Comparison of ENCODE assay signal across 11 mouse cellular contexts in genomic region chr7:73323556-73323955, GRCm38 (mm10). TPM values are rescaled to one million over a fixed set of nuclear protein-coding genes. Genes with fewer than 3 reads are reported as not detected.
DNase-seq lines count a peak whose midpoint lies in the region; ATAC-seq and TF ChIP-seq lines count a peak whose summit lies in the region.
"Had no signal": no experiment of that assay in that cellular context is flagged by ENCODE, and none has a peak within 500 bp of the region (broad histone marks: within the 10 kb centered on the region; RNA-seq: fewer than 3 reads in every experiment).

No protein-coding gene starts in this region.

- peak overlapping the region; percentile 45 for H3K4me2 ChIP-seq in embryonic facial prominence, embryonic 13.5 days
- H3K4me2 ChIP-seq in intestine, postnatal 0 days (replicated peaks; ENCODE audit: low read depth): peak overlapping the region; percentile 24; the same call in 1 of the 2 replicates

- H3K36me3 ChIP-seq in ES-Bruce4 (ENCODE audit: control insufficient read depth, insufficient read depth, low read length, poor library complexity, severe bottlenecking): no peaks in the 10 kb centered on the region
- H3K36me3 ChIP-seq in embryonic facial prominence, embryonic 13.5 days: no peaks in the 10 kb centered on the region
- no peaks in the 10 kb centered on the region for H3K36me3 ChIP-seq in intestine, postnatal 0 days (ENCODE audit: control insufficient read depth, insufficient read depth)

- no peak overlapping the region for H3K27ac ChIP-seq in ES-Bruce4 (ENCODE audit: insufficient read depth, low read length)
- no peak overlapping the region for H3K27ac ChIP-seq in embryonic facial prominence, embryonic 13.5 days
- no peak overlapping the region for H3K27ac ChIP-seq in intestine, postnatal 0 days (ENCODE audit: low read depth, low read length)

- TF ChIP-seq POLR2A in ES-Bruce4 (IDR thresholded peaks at IDR 0.05; ENCODE audit: insufficient read depth, low read length): no peak

- 28% methylated on average over 12 of the region's 12 CpGs for WGBS in embryonic facial prominence, embryonic 13.5 days
- 34% methylated on average over 12 of the region's 12 CpGs for WGBS in intestine, postnatal 0 days

- peaks cover 2% of the 10 kb centered on the region for H3K4me1 ChIP-seq in ES-Bruce4 (ENCODE audit: control insufficient read depth, insufficient read depth, low read length)
- peaks cover 34% of the 10 kb centered on the region for H3K4me1 ChIP-seq in embryonic facial prominence, embryonic 13.5 days
- H3K4me1 ChIP-seq in intestine, postnatal 0 days (replicated peaks; ENCODE audit: control insufficient read depth, insufficient read depth, low read length): no peaks in the 10 kb centered on the region

- TF ChIP-seq CTCF in ES-Bruce4 (IDR thresholded peaks at IDR 0.05; ENCODE audit: low read depth, low read length): no peak
- no peak for TF ChIP-seq CTCF in intestine, postnatal 0 days (IDR thresholded peaks at IDR 0.05; ENCODE audit: low read depth)

- H3K9ac ChIP-seq in ES-Bruce4 (ENCODE audit: low read depth, poor library complexity, severe bottlenecking): no peak overlapping the region
- H3K9ac ChIP-seq in embryonic facial prominence, embryonic 13.5 days: no peak overlapping the region
- no peak overlapping the region for H3K9ac ChIP-seq in intestine, postnatal 0 days (ENCODE audit: low read depth, low read length)

- H3K9me3 ChIP-seq in ES-Bruce4 (replicated peaks; ENCODE audit: control insufficient read depth, insufficient read depth, low read length, poor library complexity, severe bottlenecking): peaks cover 7% of the 10 kb centered on the region; the same call in 1 of the 2 replicates
- no peaks in the 10 kb centered on the region for H3K9me3 ChIP-seq in embryonic facial prominence, embryonic 13.5 days
- no peaks in the 10 kb centered on the region for H3K9me3 ChIP-seq in intestine, postnatal 0 days (ENCODE audit: control insufficient read depth)

- peak overlapping the region; percentile 10; the same call in 1 of the 2 replicates for H3K4me3 ChIP-seq in ES-Bruce4 (ENCODE audit: low read depth, low read length)
- peak overlapping the region; percentile 26 for H3K4me3 ChIP-seq in embryonic facial prominence, embryonic 13.5 days
- no peak overlapping the region for H3K4me3 ChIP-seq in intestine, postnatal 0 days (ENCODE audit: low read depth, low read length)

- TF ChIP-seq EP300 in ES-Bruce4 (IDR thresholded peaks at IDR 0.05; ENCODE audit: insufficient read depth, low read depth, low read length): no peak

- ATAC-seq in embryonic facial prominence, embryonic 13.5 days (ENCODE audit: insufficient number of reproducible peaks, insufficient read depth, low FRiP score, low TSS enrichment, low read depth): no peak
- no peak for ATAC-seq in intestine, postnatal 0 days

- H3K27me3 ChIP-seq in ES-Bruce4 (ENCODE audit: control insufficient read depth, insufficient read depth, low read length, poor library complexity, severe bottlenecking): no peaks in the 10 kb centered on the region
- H3K27me3 ChIP-seq in embryonic facial prominence, embryonic 13.5 days: peaks cover 46% of the 10 kb centered on the region
- H3K27me3 ChIP-seq in intestine, postnatal 0 days (replicated peaks; ENCODE audit: control insufficient read depth, insufficient read depth, low read length): no peaks in the 10 kb centered on the region

- peak; percentile 20 for DNase-seq in gastrocnemius, postnatal 25 days
- DNase-seq in gastrocnemius, adult 18-20 months (ENCODE audit: low spot score): no peak
- no peak for DNase-seq in natural killer cell, adult 2 months (ENCODE audit: low spot score in 2 of 2)
- DNase-seq in right cerebral cortex, postnatal 36 days (ENCODE audit: low spot score in 2 of 2): no peak
- no peak for DNase-seq in urinary bladder, adult 18-20 months (ENCODE audit: low spot score in 2 of 2)
- DNase-seq: embryo, embryonic 11 days; kidney, postnatal 14 days; left cerebral cortex, postnatal 4 days had no signal

RNA-seq across cellular contexts. Expression of gene Rgma, which starts 51.8 kb away (rescaled TPM):
- total RNA-seq in gastrocnemius, postnatal 25 days (2021): 10 to 100 TPM; 39.1 to 54.7 TPM
- total RNA-seq in gastrocnemius, adult 18-20 months (2021): 10 to 100 TPM; 42.0 to 54.6 TPM
- 5.5 and 5.8 TPM in 2 replicates for polyA plus RNA-seq in ES-Bruce4 (2011; ENCODE audit: insufficient read depth, insufficient read length, low read depth, missing spikeins)
- polyA plus RNA-seq in embryonic facial prominence, embryonic 13.5 days (2015; fragmentation: Nextera tagmentation; extraction: Ambion mirVana): 21.8 and 23.6 TPM in 2 replicates
- polyA plus RNA-seq in intestine, postnatal 0 days (2015; fragmentation: Nextera tagmentation; extraction: Ambion mirVana): 4.9 and 6.0 TPM in 2 replicates
